Mouse (Mus musculus) testis, postnatal 10 days (tissue): ENCODE measurements around the gene Spo11.

Source experiments
- DNase-seq: peaks from one replicate; pipeline ENCODE4 v3.0.0; 2021; ENCODE audit warnings: low spot score

The Spo11 gene

GRCm38 (mm10) chr2:173003737-173004136, 26.2 kb downstream of the Spo11 start:
- DNase-seq, result no peak

- no peak for DNase-seq
Measured at GRCm38 (mm10) chr2:173010220-173010717, 32.8 kb downstream of the Spo11 start.

GRCm38 (mm10) chr2:173011440-173011839, 33.9 kb downstream of the Spo11 start:
- no peak for DNase-seq

- no peak for DNase-seq
Measured at GRCm38 (mm10) chr2:173014741-173015287, 37.3 kb downstream of the Spo11 start.

GRCm38 (mm10) chr2:173017940-173018339, 40.4 kb downstream of the Spo11 start:
- no peak for DNase-seq

GRCm38 (mm10) chr2:173018618-173019017, 41.1 kb downstream of the Spo11 start:
- no peak for DNase-seq

- no peak for DNase-seq
Measured at GRCm38 (mm10) chr2:173019322-173019721, 41.8 kb downstream of the Spo11 start.

- DNase-seq, result peak; percentile 97
Measured at GRCm38 (mm10) chr2:173019790-173020189, 42.3 kb downstream of the Spo11 start.

GRCm38 (mm10) chr2:173020430-173020829, 42.9 kb downstream of the Spo11 start, which contains the start of gene Rbm38:
TSS of gene Rbm38 (plus strand) at chr2:173020498.
- no peak for DNase-seq

GRCm38 (mm10) chr2:173021633-173022055, 44.1 kb downstream of the Spo11 start:
- peak; percentile 98 for DNase-seq

GRCm38 (mm10) chr2:173022056-173022681, 44.7 kb downstream of the Spo11 start:
- peak; percentile 75 for DNase-seq

GRCm38 (mm10) chr2:173022813-173023212, 45.3 kb downstream of the Spo11 start:
- no peak for DNase-seq

GRCm38 (mm10) chr2:173023371-173023851, 45.9 kb downstream of the Spo11 start:
- DNase-seq, result no peak

GRCm38 (mm10) chr2:173023966-173024365, 46.5 kb downstream of the Spo11 start:
- DNase-seq, result no peak

GRCm38 (mm10) chr2:173024392-173024791, 46.9 kb downstream of the Spo11 start:
- no peak for DNase-seq

GRCm38 (mm10) chr2:173024938-173025337, 47.4 kb downstream of the Spo11 start:
- DNase-seq, result no peak

- DNase-seq, result no peak
Measured at GRCm38 (mm10) chr2:173026286-173026685, 48.8 kb downstream of the Spo11 start.

- DNase-seq, result no peak
Measured at GRCm38 (mm10) chr2:173026688-173027131, 49.2 kb downstream of the Spo11 start.

- no peak for DNase-seq
Measured at GRCm38 (mm10) chr2:173027169-173027823, 49.8 kb downstream of the Spo11 start.

GRCm38 (mm10) chr2:173027824-173028495, 50.5 kb downstream of the Spo11 start:
- no peak for DNase-seq

GRCm38 (mm10) chr2:173028508-173029031, 51.1 kb downstream of the Spo11 start:
- DNase-seq, result no peak
